Mouse (Mus musculus) neural tube, embryonic 15.5 days (tissue): ENCODE measurements at regions not wholly inside any gene's neighbourhood (a gene's known extent, or its start where the extent isn't known, plus 50 kb on each side); places are given as distances from the start of the nearest gene placed in this dataset.

Source experiments
- ATAC-seq: fragments of 200-750 bp; cut with Nextera tagmentation; 2 replicates; pipeline ENCODE4 v1.8.0; 2017; ENCODE audit warnings: mild to moderate bottlenecking, moderate TSS enrichment, moderate library complexity; ENCODE audit not compliant: low FRiP score
- H3K27ac ChIP-seq: fragments of 300-500 bp; sonication (generic); replicated peaks from 2 replicates; pipeline ENCODE4 v1.5.1; 2015; ENCODE audit warnings: mild to moderate bottlenecking, inconsistent platforms
- H3K27me3 ChIP-seq: fragments of 300-500 bp; sonication (generic); replicated peaks from 2 replicates; pipeline ENCODE4 v1.6.1; 2015; ENCODE audit warnings: inconsistent platforms
- H3K36me3 ChIP-seq: fragments of 300-500 bp; sonication (generic); 2 replicates; pipeline ENCODE4 v1.6.1; 2015; ENCODE audit warnings: inconsistent platforms
- H3K4me1 ChIP-seq: fragments of 300-500 bp; sonication (generic); 2 replicates; pipeline ENCODE4 v1.6.1; 2015; ENCODE audit warnings: inconsistent platforms
- H3K4me2 ChIP-seq: fragments of 300-500 bp; sonication (generic); 2 replicates; pipeline ENCODE4 v1.6.1; 2015; ENCODE audit warnings: inconsistent platforms, mild to moderate bottlenecking, moderate library complexity
- H3K4me3 ChIP-seq: fragments of 300-500 bp; sonication (generic); replicated peaks from 2 replicates; pipeline ENCODE4 v1.5.1; 2015; ENCODE audit warnings: mild to moderate bottlenecking, inconsistent platforms
- H3K9ac ChIP-seq: fragments of 300-500 bp; sonication (generic); replicated peaks from 2 replicates; pipeline ENCODE4 v1.6.1; 2015; ENCODE audit warnings: mild to moderate bottlenecking, inconsistent platforms
- H3K9me3 ChIP-seq: fragments of 300-500 bp; sonication (generic); replicated peaks from 2 replicates; pipeline ENCODE4 v1.6.1; 2016; ENCODE audit warnings: inconsistent platforms
- WGBS: fragments of 180-500 bp; shearing (Covaris S2); methylation state at CpG from one replicate; pipeline ENCODE4 v1.1.7; 2015; ENCODE audit warnings: mixed read lengths; 5-methylcytosine and 5-hydroxymethylcytosine counted together

- Histone ChIP-seq H3K36me3 (no peaks in the 10 kb centered on the region), H3K27ac (no peak overlapping the region), H3K27me3 (no peaks in the 10 kb centered on the region), H3K4me1 (no peaks in the 10 kb centered on the region), H3K9me3 (no peaks in the 10 kb centered on the region), H3K4me2 (no peak overlapping the region), H3K9ac (no peak overlapping the region), H3K4me3 (no peak overlapping the region)
- ATAC-seq = no peak
- 87% methylated on average over 2 of the region's 2 CpGs for WGBS
These were observed 146.0 kb upstream of the Satb1 start for GRCm38 (mm10) chr17:51979126-51979525.

GRCm38 (mm10) chr17:51971444-51971843, 138.4 kb upstream of the Satb1 start:
- H3K4me2 ChIP-seq = no peak overlapping the region
- H3K36me3 ChIP-seq = no peaks in the 10 kb centered on the region
- no peak overlapping the region for H3K9ac ChIP-seq
- no peak overlapping the region for H3K4me3 ChIP-seq
- H3K4me1 ChIP-seq = no peaks in the 10 kb centered on the region
- no peak for ATAC-seq
- no peak overlapping the region for H3K27ac ChIP-seq
- no peaks in the 10 kb centered on the region for H3K27me3 ChIP-seq
- 45% methylated on average over 3 of the region's 3 CpGs for WGBS
- H3K9me3 ChIP-seq = no peaks in the 10 kb centered on the region

- H3K4me1 ChIP-seq = no peaks in the 10 kb centered on the region
- no peaks in the 10 kb centered on the region for H3K27me3 ChIP-seq
- H3K4me2 ChIP-seq = no peak overlapping the region
- H3K9ac ChIP-seq = no peak overlapping the region
- no peak overlapping the region for H3K4me3 ChIP-seq
- no peak overlapping the region for H3K27ac ChIP-seq
- ATAC-seq = peak; percentile 79
- H3K9me3 ChIP-seq = no peaks in the 10 kb centered on the region
- no peaks in the 10 kb centered on the region for H3K36me3 ChIP-seq
- WGBS = 62% methylated on average over 11 of the region's 11 CpGs
These were observed 133.6 kb upstream of the Satb1 start for GRCm38 (mm10) chr17:51966573-51967284.

DNA sequence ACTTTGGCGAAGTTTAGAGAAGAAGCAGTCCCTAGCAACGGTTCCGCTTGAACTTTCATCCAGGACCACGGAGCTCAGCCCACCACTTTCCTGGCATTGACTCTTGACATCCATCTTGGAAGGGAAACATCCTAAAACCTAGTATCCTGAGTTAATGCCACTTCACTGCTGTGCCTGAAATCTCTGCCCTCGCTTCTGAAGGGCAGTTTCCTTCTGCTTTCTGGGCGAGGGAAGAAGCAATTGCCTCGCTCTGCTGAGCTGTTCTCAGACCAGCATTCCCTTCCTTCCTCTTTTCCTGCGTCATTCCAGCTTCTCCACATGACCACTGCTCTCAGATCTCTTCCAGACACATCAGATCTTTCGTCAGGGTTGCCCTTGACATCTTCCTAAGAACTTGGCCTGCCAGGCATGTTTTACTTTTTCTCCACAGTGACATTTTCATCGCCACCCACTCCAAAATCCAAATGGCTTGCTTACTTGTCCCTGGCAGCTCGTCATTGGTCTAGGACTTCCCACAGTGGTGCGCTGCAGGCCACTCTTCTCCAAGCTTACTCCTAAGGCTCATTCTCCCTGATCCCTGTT, 129.5 kb upstream of the Satb1 start:
- no peak for ATAC-seq
- no peak overlapping the region for H3K9ac ChIP-seq
- WGBS = 84% methylated on average over 12 of the region's 12 CpGs

DNA sequence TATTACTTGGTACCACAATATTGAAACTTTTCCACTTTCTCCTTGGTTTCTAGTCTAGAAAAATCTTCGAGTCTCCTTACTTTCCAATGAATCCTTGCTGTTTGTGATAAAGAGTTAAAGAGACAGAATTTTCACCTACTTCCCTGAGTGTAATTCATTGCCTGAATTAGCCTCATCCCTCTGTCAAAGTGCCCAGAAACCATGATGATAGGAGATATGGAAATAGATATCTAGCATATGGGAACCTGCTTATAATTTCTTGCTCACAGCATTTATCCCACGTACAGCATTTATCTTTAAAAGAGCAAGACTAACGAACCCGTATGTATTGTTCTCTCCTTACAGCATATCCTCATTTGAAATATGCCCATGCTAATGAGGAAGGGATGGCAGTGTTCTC, 128.2 kb upstream of the Satb1 start:
- 89% methylated on average over 4 of the region's 4 CpGs for WGBS
- no peaks in the 10 kb centered on the region for H3K27me3 ChIP-seq

More for the DNA sequence above, 129.5 kb upstream of the Satb1 start:
- no peaks in the 10 kb centered on the region for H3K36me3 ChIP-seq
- no peaks in the 10 kb centered on the region for H3K4me1 ChIP-seq
- H3K9me3 ChIP-seq = no peaks in the 10 kb centered on the region
- H3K4me3 ChIP-seq = no peak overlapping the region
- no peak overlapping the region for H3K4me2 ChIP-seq
- H3K27ac ChIP-seq = no peak overlapping the region
- H3K27me3 ChIP-seq = no peaks in the 10 kb centered on the region

DNA sequence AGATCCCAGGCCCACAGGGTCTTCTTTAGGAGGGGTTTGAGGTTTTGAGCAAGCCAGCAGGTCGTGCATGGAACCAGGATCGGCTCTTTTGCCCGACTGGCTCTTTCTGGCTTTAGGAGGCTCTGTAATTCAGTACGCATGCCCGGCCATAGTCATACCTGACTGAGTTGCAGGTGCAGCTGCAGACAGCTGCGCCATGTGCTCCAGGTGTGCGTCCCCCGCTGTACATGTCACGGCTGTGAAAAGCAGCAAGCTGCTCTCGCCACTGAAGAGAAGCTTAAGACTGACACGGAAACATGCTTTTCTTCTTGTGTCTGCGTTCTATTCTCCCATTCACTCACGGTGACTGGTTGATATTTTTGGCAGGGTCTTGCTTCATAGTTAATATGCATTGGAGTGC, 123.2 kb upstream of the Satb1 start:
- Histone ChIP-seq H3K4me2 (no peak overlapping the region), H3K9ac (no peak overlapping the region), H3K36me3 (no peaks in the 10 kb centered on the region), H3K27me3 (no peaks in the 10 kb centered on the region), H3K4me3 (no peak overlapping the region), H3K4me1 (no peaks in the 10 kb centered on the region), H3K9me3 (no peaks in the 10 kb centered on the region), H3K27ac (no peak overlapping the region)
- ATAC-seq = no peak
- 94% methylated on average over 13 of the region's 13 CpGs for WGBS

More for the DNA sequence above, 128.2 kb upstream of the Satb1 start:
- H3K4me3 ChIP-seq = no peak overlapping the region
- no peaks in the 10 kb centered on the region for H3K4me1 ChIP-seq
- H3K27ac ChIP-seq = no peak overlapping the region
- H3K9me3 ChIP-seq = no peaks in the 10 kb centered on the region
- H3K4me2 ChIP-seq = no peak overlapping the region
- no peaks in the 10 kb centered on the region for H3K36me3 ChIP-seq
- no peak overlapping the region for H3K9ac ChIP-seq
- ATAC-seq = no peak

DNA sequence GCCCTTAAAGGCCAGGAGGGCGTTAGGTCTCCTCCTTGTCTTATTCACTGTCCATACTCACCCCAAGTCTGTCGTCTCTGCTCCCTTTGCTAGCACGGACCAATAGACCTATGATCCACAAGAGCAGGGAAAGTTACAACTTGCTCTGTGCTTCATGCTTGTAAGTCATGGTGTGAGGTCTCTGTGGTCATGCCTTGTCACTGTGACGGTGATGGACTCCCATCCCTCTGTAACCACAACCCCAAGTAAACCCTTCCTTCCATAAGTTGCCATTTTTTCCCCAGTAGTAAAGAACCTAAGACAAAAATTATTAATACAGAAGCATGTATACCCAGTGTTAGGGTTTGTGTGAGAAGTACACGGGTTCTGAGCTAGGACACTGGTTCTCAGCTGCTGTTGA, 104.6 kb upstream of the Satb1 start:
- no peaks in the 10 kb centered on the region for H3K9me3 ChIP-seq
- ATAC-seq = no peak
- 84% methylated on average over 5 of the region's 5 CpGs for WGBS

GRCm38 (mm10) chr17:51936071-51936470, 103.0 kb upstream of the Satb1 start:
- 90% methylated on average over 5 of the region's 5 CpGs for WGBS
- H3K27me3 ChIP-seq = no peaks in the 10 kb centered on the region

More for the DNA sequence above, 104.6 kb upstream of the Satb1 start:
- Histone ChIP-seq H3K4me2 (no peak overlapping the region), H3K4me1 (no peaks in the 10 kb centered on the region), H3K4me3 (no peak overlapping the region), H3K36me3 (no peaks in the 10 kb centered on the region), H3K27me3 (no peaks in the 10 kb centered on the region), H3K9ac (no peak overlapping the region), H3K27ac (no peak overlapping the region)

DNA sequence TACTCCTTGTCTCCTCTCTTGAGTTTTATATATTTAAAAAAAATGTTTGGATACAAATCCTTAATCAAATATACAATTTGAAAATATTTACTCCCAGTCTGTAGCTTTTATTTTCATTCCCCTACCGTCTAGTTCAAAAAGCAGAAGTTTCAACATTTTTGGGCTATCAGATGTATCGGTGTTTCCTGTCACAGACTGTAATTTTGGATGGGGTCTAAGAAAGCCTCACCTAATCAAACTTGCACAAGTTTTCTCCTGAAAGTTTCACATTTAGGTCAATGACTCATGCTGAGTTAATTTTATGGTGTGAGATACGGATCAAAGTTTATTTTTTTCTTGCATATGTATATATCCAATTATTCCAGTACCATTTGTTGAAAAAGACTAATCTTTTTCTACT, 93.3 kb upstream of the Satb1 start:
- no peak overlapping the region for H3K27ac ChIP-seq
- H3K4me2 ChIP-seq = no peak overlapping the region
- no peaks in the 10 kb centered on the region for H3K27me3 ChIP-seq
- WGBS = 90% methylated on average over 3 of the region's 3 CpGs
- H3K9ac ChIP-seq = no peak overlapping the region
- no peak overlapping the region for H3K4me3 ChIP-seq
- H3K4me1 ChIP-seq = no peaks in the 10 kb centered on the region
- ATAC-seq = no peak
- no peaks in the 10 kb centered on the region for H3K36me3 ChIP-seq
- no peaks in the 10 kb centered on the region for H3K9me3 ChIP-seq

More at GRCm38 (mm10) chr17:51936071-51936470, 103.0 kb upstream of the Satb1 start:
- Histone ChIP-seq H3K36me3 (no peaks in the 10 kb centered on the region), H3K4me3 (no peak overlapping the region), H3K9me3 (no peaks in the 10 kb centered on the region), H3K4me2 (no peak overlapping the region), H3K27ac (no peak overlapping the region), H3K4me1 (no peaks in the 10 kb centered on the region), H3K9ac (no peak overlapping the region)
- no peak for ATAC-seq

DNA sequence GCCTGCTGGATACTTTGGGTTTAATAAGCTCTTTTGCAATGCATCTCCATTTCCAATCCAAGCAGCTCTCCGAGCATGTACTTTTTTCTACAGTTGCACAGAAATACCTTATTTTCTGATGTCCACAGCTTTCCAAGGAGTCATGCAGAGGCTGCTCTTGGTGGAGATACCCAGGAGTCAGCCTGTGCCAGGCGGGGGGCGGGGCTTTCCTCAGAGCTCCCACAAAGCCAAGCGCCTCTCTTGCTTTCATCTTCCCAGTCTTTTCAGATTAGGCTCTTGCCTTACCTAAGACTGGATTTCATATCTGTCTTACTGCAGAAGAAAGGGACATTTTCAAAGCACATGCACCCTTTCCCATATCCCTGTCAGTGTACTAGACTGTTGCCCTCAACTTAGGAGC, 73.9 kb upstream of the Satb1 start:
- no peak for ATAC-seq

GRCm38 (mm10) chr17:51906418-51906817, 73.3 kb upstream of the Satb1 start:
- Histone ChIP-seq H3K27ac (no peak overlapping the region), H3K4me2 (no peak overlapping the region), H3K4me1 (no peaks in the 10 kb centered on the region), H3K9ac (no peak overlapping the region), H3K36me3 (no peaks in the 10 kb centered on the region), H3K9me3 (no peaks in the 10 kb centered on the region), H3K4me3 (no peak overlapping the region), H3K27me3 (no peaks in the 10 kb centered on the region)
- 88% methylated on average over 4 of the region's 4 CpGs for WGBS
- no peak for ATAC-seq

More for the DNA sequence above, 73.9 kb upstream of the Satb1 start:
- Histone ChIP-seq H3K27me3 (no peaks in the 10 kb centered on the region), H3K36me3 (no peaks in the 10 kb centered on the region), H3K4me1 (no peaks in the 10 kb centered on the region), H3K9ac (no peak overlapping the region), H3K4me2 (no peak overlapping the region), H3K4me3 (no peak overlapping the region), H3K9me3 (no peaks in the 10 kb centered on the region), H3K27ac (no peak overlapping the region)
- 79% methylated on average over 4 of the region's 4 CpGs for WGBS

GRCm38 (mm10) chr17:51903885-51904284, 70.8 kb upstream of the Satb1 start:
- no peaks in the 10 kb centered on the region for H3K9me3 ChIP-seq
- no peaks in the 10 kb centered on the region for H3K4me1 ChIP-seq
- no peak overlapping the region for H3K9ac ChIP-seq
- no peak for ATAC-seq
- H3K4me2 ChIP-seq = no peak overlapping the region
- WGBS = 73% methylated on average over 3 of the region's 3 CpGs
- no peaks in the 10 kb centered on the region for H3K36me3 ChIP-seq
- no peaks in the 10 kb centered on the region for H3K27me3 ChIP-seq
- H3K4me3 ChIP-seq = no peak overlapping the region
- H3K27ac ChIP-seq = no peak overlapping the region
